Mouse (Mus musculus) ES-E14 (cell line): ENCODE results near the gene Nkx2-3.

Experiments used
- HCFC1 ChIP-seq: IDR thresholded peaks from 2 replicates; pipeline ENCODE4 v1.6.1; 2012; ENCODE audit warnings: low read length, inconsistent platforms, borderline replicate concordance; ENCODE audit not compliant: insufficient read depth
- MAFK ChIP-seq: IDR thresholded peaks from 2 replicates; pipeline ENCODE4 v1.6.1; 2014; ENCODE audit warnings: mild to moderate bottlenecking, low read depth, low read length, inconsistent platforms; ENCODE audit not compliant: insufficient read depth
- ZNF384 ChIP-seq: IDR thresholded peaks from 2 replicates; pipeline ENCODE4 v1.6.1; 2012; ENCODE audit warnings: low read depth, low read length, inconsistent platforms

DNA sequence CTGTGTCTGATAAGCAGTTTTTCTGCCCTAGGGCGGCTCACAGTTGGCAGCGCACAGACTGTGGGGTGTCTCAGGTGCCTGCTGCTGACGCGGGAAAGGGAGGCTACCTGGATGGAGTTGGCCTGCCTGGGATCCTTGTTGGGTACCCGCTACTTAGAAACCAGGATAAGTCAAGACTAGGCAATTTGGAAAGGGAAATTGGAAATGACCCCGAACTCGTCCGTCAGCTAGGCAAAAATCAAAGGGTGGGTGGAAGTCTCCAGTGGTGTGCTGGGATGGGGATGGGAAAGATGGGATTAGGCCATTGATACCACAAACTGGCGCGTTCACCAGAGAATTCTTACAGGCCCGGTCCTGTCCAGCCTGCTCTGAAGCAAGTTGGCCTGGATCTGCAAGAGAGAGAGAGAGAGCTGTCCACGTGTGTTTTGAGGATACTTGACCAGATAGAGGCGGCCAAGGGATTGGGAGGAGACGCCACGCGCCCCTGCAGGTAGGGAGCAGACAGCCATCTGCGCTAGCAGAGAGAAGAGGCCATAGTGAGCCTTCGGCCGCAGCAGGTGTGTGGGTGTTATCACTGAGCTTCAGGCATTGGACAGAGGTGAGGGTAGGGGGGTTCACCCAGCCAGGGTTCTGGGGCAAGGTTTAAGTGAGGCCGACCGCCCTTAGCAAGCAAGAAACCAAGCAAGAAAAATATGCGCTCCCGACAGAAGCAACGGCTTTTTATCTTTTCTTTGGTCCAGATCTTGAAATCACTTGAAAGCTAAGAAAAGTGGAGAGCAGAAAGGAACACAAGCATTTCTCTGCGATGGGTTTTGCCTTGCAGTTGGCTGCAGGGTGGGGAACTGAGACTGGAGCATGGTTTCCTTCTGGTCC, 2.4 kb upstream of the Nkx2-3 start:
- TF ChIP-seq ZNF384 (no peak), MAFK (no peak), HCFC1 (no peak)
